Mouse (Mus musculus): Measurements from ENCODE around the gene Ccdc60. TPM values are rescaled to one million over a fixed set of nuclear protein-coding genes. Genes with fewer than 3 reads are reported as not detected.

Ccdc60 gene
- total RNA-seq, 2 experiments from 2014 or later, result 0.08 TPM; not detected in 1

GRCm38 (mm10) chr5:116080736-116081135 lies 208.0 kb downstream of the Ccdc60 start:
- DNase-seq (ENCODE audit: low spot score in 2 of 2), result no peak

Other genes starting within 250 kb of the Ccdc60 start
- 1 to 10 TPM in 1 of 2 experiments, under 1 TPM in 1; 0.14 to 1.1 TPM for gene Tmem233, start 205.7 kb downstream of the Ccdc60 start, total RNA-seq (2021)
- 10 to 100 TPM; 31.0 to 39.1 TPM for gene Hspb8, start 133.9 kb upstream of the Ccdc60 start, total RNA-seq (2021)